Mouse (Mus musculus) adrenal gland, postnatal 25 days (tissue): ENCODE results near the gene Trmt1. TPM values are rescaled to one million over a fixed set of nuclear protein-coding genes. Genes with fewer than 3 reads are reported as not detected.

Experiments
- DNase-seq: peaks from one replicate; pipeline ENCODE4 v3.0.0; 2021; ENCODE audit warnings: mixed read lengths
- total RNA-seq: library from RNA; stranded (reverse); gene quantifications from 2 replicates; pipeline ENCODE4 v1.2.3, GENCODE M21; 2021

The Trmt1 gene
- total RNA-seq, 1 experiment from 2014 or later = 83.9 TPM

DNA sequence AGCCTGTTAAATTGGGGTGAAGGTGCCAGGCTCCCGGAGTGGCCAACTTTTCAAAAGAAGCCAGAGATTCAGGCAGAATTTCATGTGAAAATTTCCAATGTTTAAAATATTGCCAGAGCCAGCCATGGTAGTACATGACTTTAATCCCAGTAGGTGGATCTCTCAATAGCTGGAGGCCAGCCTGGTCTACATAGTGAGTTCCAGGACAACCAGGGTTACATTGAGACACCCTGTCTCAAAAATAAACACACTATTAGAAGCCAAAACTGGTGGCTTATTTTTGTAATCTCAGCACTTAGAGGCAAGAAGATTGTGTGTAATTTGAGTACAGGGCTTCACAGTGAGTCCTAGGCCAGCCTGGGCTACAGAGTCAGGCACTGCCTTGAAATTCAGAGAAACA lies 23.8 kb downstream of the Trmt1 start:
- no peak for DNase-seq

DNA sequence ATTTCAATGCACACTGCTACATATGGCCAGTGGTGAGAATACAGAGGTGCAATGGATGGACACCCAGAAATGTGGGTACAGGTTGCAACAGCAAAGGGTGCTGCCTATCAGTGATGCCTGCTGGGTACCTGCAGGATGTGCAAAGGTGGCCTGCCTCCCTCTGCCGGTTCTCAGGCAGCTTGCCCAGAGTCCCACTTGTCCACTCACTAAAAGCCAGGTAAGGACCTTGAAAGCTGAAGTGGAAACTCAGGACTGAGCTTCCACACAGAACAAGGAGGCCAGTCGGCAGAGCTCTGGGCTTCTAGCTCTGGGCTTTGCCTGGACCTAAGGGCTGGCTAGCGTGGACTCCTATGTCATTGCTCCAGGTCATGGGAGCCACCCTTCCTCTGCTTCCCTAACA lies 25.2 kb downstream of the Trmt1 start:
- DNase-seq = no peak

DNA sequence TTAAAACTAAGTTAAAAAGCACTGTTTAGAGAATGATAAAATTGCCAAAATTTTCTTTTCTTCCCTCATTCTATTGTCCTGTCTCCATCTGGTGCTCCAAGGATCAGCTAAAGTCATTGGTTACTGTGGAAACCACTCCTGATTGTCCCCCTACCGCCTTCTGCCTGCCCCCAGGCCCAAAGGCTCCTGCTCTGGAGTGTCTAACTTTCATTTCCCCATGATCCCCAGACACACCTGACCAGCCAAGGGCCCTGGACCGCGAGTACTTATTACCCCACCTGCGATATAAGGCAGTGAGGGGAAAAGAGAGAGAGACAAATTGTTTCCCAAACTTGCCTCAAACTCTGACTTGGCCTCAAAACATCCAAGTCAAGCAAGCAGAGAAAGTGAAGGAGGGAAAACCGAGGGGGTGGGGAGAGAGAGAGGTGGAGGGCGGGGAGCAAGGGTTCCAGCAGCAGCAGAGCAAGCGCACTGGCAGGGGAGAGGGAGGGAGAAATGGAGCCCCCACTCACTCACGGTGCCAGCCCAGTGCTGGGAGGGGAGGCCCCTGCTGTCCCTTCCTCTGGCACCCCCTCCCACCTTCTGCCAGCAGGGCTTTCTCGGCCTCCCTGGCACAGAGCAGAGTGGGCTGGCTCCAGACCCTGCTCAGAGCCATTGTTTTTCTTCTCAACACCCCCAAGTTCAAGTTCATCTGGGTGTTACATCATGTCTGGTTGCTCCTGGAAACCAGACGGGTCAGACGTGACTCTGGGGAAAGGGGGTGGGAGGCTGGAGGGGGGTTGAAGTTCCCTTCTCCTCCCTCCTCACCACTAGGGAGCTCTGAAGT lies 26.0 kb downstream of the Trmt1 start:
- no peak for DNase-seq

DNA sequence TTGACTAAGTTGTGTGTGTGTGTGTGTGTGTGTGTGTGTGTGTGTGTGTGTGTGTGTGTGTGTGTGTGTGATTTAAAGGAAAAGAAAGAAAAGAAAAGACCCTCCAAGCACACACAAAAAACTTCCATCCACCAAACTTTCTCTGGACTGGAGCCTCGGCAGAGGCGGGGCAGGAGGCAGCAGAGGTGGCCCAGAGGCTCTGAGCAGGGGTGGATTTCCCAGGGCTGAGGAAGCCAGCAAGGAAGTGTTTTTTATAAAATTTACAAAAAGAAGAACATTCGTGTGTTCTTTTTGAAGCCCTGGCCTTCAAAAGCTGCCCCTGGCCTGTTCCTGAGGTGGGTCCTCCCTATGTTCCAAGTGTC lies 26.6 kb downstream of the Trmt1 start:
- no peak for DNase-seq

DNA sequence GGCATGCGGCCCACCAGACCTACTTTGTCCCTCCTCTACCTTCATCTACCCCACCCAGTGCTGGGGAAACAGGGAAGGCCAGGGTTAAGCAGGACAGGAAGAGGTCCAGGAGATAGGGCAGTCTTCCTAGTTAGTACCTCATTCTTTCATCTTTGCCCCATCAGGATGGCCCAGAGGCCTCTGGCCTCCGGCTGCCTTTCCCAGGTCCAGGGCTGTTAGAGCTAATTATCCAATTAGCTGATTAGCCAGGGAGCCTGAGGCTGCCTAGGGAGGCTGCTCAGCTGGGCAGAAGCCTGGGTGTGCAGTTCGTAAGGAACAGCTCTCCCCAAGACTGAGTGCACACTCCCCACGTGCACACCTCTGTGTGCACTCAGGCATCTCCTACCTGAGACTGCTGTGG lies 27.3 kb downstream of the Trmt1 start:
- DNase-seq = no peak

DNA sequence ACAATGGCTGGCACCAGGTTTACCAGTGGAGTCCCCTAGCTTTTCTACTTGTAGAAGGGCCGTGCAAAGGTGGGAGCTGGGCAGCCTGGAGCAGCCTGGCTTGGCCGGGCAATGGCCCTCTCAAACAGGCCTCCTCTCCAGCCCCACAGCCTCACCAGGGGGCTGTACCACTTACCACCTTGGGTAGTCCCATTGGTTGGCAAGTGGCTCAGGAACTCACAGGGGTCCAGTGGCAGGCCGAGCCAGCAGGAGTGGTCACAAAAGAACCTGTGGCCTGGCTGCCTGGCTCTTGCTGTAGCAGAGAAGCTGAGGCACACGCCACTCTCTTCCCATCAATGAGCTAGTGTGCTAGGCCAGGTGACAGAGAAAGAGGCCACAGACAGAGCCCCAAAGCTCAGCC lies 28.1 kb downstream of the Trmt1 start:
- no peak for DNase-seq

DNA sequence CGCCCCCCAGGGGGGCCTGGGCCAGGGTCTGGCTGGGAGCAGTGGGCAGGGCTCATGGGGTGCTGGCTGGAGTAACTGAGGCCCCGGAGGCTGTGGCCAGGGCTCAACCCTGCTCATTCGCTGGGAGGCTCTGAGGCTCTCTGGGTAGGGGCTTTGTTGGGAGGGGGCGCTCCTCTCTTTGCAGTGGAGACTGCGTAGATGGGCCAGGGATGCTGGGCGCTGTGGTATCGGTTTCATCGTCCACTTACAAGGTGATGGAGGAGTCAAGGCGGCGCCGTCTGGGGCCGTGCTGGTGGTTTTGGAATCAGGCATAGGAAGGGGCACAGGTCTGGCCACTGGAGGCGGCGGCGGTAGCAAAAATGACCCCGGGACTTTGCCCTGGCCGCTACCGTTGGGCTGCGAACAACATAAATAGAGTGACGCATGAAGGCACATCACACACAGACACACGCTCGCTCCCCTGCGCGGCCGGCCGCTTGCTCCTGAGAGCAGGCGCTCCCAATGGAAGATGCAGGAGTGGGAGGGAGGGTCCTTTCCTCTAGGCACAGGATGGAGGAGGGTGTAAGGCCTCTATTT lies 29.9 kb downstream of the Trmt1 start:
- no peak for DNase-seq

DNA sequence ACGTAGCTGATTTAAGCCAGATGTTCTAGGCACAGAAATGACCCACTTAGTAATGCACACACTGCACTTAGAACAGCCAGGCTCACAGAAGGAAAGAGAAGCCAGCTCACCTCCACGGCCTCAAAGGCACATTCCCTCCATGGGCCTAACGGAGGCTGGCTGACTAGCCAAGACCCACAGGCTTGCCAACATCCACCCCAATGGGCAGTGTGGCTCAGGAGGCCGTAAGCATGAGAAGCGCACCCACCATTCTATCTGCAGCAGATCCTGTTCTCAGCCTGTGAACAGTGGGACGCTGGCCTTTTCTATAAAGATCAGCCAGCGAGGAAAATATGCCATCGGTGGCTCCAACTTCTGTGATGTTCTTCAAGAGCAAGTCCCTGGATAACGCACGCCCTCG lies 30.7 kb downstream of the Trmt1 start:
- DNase-seq = no peak

DNA sequence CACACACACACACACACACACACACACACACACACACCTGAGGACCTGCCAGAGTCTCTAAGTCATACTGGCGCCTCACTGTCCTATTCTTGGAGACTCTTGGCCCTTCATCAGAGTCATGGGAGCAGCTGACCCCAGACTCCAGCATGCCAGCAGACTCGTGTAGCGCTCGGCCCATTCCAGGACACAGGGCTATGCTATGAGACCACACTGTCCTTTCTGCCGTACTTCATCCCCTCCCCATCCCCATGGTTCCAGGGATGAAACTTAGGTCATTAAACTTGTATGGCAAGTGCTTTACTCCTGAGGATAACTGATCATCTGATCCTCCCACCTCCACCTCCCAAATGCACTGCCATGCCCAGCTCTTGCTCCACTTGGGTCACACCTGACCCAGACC lies 32.4 kb downstream of the Trmt1 start:
- no peak for DNase-seq

DNA sequence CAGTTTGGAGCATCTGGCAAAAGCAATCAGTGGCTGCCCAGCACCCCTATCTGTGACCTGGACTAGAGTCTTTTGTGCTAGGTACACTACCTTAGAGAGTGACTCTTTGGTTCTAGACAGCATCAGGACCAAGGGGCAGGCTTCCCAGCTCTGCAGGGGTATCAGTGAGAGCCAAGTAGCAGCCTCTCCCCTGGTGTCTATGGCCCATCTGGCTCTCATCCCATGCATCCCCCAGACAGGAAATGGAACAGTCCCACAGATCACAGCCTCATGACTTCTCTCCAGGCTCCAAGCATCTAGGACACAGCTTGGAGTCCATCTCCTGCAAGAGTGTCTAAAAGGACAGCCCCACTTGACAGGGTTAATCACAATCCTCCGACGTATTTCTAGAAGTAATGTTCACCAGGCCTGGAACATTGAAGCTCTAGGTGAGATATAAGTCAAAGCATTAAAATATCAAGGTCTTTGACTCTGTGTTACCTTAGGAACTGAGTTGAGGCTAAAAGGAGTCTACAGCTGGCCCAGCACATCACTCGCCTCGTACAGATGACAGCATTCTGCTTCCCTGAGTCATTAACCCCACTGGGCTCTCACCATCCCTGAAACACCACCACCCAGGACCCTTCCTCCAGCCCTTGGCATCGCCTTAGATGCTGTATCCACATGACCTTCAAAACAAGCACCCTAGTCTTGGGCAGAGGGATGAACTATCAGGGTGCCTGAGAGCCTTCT lies 33.0 kb downstream of the Trmt1 start:
- no peak for DNase-seq

DNA sequence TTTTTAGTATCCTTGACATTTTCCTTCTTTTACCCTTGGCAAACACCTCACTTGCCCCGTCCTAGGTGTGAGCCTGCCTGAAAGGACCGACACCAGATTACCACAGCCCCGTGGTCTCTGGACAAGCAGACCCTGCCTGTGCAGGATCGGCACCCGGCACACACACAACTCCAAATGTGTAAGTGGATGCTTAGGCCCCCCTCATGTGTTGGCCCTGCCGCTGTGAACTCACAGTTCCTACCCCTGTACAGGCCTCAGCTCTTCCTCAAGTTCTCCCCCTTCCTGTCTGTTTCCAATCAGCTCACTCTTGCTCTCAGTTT lies 36.4 kb downstream of the Trmt1 start:
- DNase-seq = no peak

DNA sequence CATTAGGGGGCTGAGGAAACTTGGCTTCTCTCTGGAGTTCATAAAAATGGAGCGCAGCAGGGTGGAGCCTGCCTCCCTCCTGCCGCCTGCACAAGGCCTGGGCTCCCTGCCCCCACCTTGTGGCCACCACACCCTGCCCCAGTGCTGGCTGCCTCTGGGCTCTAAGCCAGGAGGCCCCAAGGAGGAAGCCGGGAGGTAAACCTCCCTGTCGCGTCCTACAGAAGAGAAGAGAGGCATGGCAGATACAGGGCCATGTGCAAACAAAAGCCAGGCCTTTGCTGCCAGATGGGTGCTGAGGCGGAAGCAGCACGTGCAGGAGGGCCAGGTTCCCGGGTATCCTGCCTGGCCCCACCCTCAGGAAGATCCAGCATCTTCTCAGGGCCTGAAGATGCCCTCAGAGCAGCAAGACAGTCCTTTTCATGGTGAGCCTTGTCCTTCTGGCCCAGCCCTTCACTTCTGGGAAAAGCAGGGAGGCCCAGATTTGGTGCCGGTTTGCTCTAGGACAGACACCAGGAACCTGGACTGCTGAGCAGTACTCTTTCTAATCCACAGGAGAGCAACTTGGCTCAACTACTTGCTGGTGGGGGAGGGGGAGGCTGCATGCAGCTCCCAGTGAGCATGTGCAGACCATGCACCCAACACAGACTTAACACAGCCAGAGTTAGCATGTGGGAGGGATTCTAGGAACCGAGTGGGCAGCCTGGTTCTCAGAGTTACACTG lies 36.9 kb downstream of the Trmt1 start, which contains the start of gene G430095P16Rik:
G430095P16Rik (plus strand) TSS at position 158 of the 721 bp plus-strand sequence.
- peak; percentile 57 for DNase-seq

DNA sequence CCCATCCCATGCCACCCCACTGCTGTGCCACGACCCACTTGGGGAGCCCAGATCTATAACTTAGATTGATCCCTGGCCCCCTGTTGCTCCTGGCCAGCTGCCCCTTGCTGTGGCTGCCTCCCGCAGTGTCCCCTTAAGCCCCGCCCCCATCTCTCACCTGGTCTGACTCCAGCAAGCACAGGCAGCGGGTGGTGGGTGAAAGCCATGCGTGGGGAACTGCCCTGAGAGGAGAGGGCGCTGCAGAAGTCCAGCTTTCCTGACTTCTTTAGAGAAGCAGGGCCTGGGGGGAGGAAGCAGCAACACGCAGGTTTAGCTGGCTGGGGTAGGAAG lies 37.4 kb downstream of the Trmt1 start:
- no peak for DNase-seq

DNA sequence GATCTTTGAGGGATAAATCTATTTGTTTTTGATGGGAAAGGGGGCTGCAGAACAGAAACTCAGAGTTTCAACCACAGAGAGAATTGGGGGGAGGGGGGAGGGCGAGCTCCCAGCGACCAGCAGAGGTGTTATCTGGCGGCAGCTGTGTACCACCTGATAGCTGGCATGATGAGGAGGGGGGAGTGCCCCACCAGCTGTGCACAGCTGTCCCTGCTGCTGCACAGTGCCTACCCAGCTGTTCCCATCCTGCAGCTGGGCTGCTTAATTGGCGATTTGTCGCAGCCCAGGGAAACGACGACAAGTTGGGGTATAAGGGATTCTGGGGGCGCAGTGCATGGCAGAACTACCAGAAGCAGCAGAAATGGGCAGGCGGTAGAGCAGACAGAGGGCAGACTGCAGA lies 38.6 kb downstream of the Trmt1 start:
- DNase-seq = no peak

DNA sequence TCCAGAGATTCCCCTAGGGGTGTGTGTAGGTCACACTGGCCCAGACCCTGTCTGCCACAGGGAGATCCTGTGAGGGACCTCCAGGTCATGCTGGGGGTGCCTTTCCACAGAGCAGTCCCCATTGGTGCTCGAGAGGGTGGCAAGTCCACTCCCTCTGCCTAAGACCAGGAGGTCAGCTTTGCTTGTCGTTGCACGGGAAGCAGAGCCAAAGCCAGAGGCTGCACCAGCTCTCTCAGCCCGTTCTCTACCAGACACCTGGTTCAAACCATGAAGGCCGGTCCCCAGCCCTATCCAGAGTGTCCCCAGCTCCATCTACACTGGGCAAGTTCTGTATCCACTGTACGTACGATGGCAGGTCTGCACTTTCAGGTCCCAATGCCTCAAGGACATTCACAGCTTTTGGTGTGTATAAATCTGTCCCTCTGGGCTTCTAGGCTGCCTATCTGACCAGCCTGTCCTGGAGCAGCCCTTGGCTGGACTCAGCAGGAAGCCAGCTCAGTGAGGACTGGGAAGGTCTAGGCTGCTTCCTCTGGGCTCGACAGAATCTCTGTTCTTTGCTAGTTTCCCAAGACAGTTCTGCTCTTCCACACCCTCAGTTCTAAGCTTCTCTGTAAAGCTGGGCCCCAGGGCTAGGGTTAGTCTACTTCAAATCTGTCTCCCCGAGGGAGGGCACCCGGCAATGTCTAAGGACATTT lies 39.3 kb downstream of the Trmt1 start:
- DNase-seq = no peak

DNA sequence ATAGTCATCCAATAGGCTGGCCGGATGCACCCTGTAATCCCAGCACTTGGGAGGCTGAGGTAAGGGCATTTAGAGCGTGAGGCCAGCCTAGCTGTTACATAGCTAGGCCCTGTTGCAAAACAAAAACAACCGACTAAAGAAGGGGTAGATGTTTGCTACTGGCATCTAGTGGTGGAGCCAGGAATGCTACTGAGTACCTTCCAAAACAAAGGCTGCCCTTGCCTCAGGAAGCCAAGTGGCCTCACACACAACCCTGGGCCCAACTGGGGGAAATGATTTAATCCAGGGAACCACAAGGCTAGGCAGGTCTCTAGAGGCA lies 39.8 kb downstream of the Trmt1 start:
- DNase-seq = no peak

DNA sequence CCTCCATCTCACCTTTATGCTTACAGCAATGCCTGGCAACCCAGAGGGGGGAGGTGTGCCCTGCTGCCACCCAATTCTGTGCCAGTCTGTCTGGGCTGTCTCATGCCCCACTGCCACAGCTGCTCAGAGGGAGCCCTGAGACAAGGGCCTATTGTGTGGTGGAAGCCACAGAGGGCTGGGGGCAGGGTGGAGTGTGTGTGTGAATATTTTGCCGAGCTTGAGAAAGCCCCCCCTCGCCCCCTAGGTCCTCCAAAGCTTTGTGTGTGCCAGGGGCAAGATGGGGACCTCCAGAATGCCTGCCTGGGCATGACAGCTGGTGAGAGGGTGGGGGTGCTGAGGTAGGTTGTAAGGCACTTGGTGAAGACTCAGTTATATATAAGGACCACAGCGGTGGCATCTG lies 42.4 kb downstream of the Trmt1 start:
- no peak for DNase-seq

DNA sequence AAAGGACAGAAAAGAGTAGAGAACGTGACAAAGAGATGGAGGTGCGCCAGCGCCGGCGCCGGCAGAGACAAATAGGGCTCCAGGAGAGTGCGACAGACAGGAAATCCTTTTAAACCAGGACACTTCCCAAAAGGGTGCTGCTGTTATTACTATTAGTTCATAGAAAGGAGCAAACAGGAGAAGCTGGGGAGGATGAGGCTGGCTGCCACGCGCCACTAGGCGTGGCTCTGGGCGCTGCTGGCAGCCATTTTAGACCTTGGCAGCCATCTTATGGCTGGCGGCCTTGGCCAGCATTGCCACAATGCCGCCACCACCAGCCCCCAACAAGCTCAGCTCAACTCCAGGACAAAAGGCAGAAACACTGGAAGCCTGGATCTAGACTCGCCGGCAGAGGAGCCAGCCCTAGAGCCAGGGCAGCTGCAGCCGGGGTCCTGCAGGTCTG lies 43.8 kb downstream of the Trmt1 start:
- DNase-seq = no peak

DNA sequence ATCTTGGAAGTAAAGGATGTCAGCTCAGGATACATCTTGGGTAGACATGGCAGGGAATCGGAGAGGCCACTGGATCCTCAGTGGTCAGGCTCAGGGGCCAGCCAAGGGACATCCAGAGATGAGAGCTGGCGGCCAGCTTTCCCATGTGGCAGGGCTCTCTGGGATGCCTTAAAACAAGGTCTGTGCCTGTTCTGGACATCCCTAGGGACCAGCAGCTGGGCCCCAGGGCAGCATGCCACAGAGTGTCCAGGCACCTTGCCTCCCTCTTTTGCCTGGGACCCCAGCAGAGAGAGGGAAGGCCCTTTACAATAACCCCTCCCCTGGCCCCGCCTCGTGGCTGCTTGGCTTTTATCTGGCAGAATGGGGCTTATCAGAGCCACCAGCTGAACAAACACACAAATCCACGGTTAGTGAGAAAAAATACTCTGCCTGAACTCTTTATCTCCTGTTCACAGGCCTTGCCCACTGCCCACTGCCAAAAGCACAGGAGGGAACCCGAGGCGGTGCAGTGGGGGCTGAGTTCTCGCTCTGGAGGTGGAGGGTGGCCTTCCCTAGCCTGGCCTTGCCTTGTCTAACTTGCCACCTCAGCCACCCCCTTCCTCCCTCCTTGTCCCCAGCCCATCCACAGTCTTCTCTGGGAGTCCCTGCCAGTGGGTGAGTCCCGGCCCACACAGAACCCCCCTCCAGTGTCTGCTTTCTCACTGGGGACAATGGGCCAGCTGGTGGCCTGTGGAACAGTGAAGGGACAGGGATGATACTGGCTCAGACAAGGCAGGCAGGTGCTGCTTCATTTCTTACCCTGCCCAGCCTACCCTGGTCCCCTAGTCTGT lies 44.6 kb downstream of the Trmt1 start:
- no peak for DNase-seq

DNA sequence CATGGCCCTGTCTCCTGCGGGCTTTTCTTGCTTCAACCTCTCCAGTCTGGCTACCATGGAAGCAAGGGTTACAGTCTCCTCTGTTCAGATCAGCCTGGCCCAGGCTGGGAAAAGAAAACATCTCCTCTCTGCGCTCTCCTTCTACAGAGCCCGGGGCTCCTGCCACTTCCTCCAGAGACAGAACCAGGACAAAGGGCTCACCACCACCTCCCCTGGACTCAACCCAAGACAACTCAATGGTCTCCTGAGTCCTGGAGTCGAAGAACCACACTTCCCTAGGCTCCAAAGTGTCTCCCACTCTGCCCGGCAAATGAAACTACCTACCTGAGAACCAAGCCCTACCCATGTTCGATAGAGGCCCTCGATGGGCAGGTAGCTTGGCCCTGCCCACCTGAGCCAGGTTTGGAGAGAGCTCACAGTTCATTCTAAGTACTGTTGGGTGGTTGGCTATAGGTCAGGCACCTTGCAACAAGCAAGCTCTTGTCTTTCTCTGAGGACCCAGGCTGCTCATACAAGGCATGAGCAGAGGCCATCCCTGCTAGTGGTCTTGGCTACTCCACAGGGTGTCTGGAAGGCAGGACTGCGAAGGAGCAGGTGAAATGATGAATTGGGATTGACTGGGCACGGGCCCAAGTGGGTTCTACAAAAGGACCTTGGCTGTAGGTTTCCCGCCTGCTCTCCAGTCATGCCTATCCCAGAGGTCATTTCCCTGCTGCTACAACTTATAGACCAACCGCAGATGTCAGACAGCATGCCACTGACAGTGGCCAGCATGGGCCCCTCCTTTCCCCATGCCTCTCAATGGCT lies 45.5 kb downstream of the Trmt1 start:
- DNase-seq = no peak

DNA sequence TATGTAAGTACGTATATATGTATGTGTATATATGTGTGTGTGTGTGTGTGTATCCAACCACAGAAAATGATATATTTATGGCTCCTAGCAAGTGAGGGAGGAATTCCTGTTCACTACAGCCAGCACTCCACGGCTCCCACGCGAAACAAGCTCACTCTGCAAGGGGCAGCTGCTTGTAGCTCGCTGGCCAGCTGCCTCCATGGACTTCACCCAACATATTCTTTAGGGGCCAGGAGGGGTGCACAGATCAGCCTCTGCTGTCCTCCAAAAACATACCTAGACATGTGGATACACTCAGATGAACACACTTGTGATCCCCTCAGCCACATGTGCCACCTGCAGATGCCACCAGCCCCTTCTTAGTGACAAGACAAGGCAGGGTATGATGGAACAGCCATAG lies 46.4 kb downstream of the Trmt1 start:
- no peak for DNase-seq
